Mouse (Mus musculus) midbrain, embryonic 16.5 days (tissue): ENCODE measurements around the gene Gm10778. TPM values are rescaled to one million over a fixed set of nuclear protein-coding genes. Genes with fewer than 3 reads are reported as not detected.
"Not testable (repeated sequence)": the region's sequence is repeated elsewhere in the genome, so short reads cannot be mapped to it uniquely, and the experiment has no call there.

Experiments
- ATAC-seq: fragments of 200-750 bp; cut with Nextera tagmentation; 2 replicates; pipeline ENCODE4 v1.8.0; 2017; ENCODE audit warnings: moderate TSS enrichment
- H3K27ac ChIP-seq: fragments of 300-500 bp; sonication (generic); 2 replicates; pipeline ENCODE4 v1.5.1; 2014; ENCODE audit warnings: mild to moderate bottlenecking, low read length, mixed read lengths
- H3K27me3 ChIP-seq: fragments of 300-500 bp; sonication (generic); 2 replicates; pipeline ENCODE4 v1.6.1; 2014; ENCODE audit warnings: low read depth, low read length, mixed read lengths; ENCODE audit not compliant: control insufficient read depth, insufficient read depth
- H3K36me3 ChIP-seq: fragments of 300-500 bp; sonication (generic); 2 replicates; pipeline ENCODE4 v1.6.1; 2014; ENCODE audit warnings: mild to moderate bottlenecking, low read length, moderate library complexity, mixed read lengths; ENCODE audit not compliant: control insufficient read depth, insufficient read depth
- H3K4me1 ChIP-seq: fragments of 300-500 bp; sonication (generic); 2 replicates; pipeline ENCODE4 v1.6.1; 2014; ENCODE audit warnings: mild to moderate bottlenecking, low read length, mixed read lengths; ENCODE audit not compliant: control insufficient read depth, insufficient read depth
- H3K4me2 ChIP-seq: fragments of 300-500 bp; sonication (generic); 2 replicates; pipeline ENCODE4 v1.6.1; 2014; ENCODE audit warnings: mild to moderate bottlenecking, low read length, mixed read lengths
- H3K4me3 ChIP-seq: fragments of 300-500 bp; sonication (generic); 2 replicates; pipeline ENCODE4 v1.5.1; 2014; ENCODE audit warnings: low read depth, mild to moderate bottlenecking, low read length, moderate library complexity, mixed read lengths
- H3K9ac ChIP-seq: fragments of 300-500 bp; sonication (generic); 2 replicates; pipeline ENCODE4 v1.6.1; 2014; ENCODE audit warnings: low read depth, low read length, mixed read lengths
- H3K9me3 ChIP-seq: fragments of 300-500 bp; sonication (generic); replicated peaks from 2 replicates; pipeline ENCODE4 v1.6.1; 2014; ENCODE audit warnings: mild to moderate bottlenecking, low read length, mixed read lengths; ENCODE audit not compliant: control insufficient read depth, poor library complexity, severe bottlenecking
- WGBS: fragments of 180-500 bp; shearing (Covaris S2); extraction: QIAGEN DNeasy Blood & Tissue Kit; methylation state at CpG from one replicate; pipeline ENCODE4 v1.1.7; 2014; 5-methylcytosine and 5-hydroxymethylcytosine counted together
- polyA plus RNA-seq: library from polyadenylated mRNA; unstranded; fragments of >200 nt; fragmentation: Nextera tagmentation; extraction: Ambion mirVana; gene quantifications from 2 replicates; pipeline ENCODE4 v1.2.1, GENCODE M21; 2015

The Gm10778 gene
- 6.8 and 7.0 TPM in 2 replicates for polyA plus RNA-seq

GRCm38 (mm10) chr10:81648803-81649775 is at the start of gene Gm10778:
Gene Gm10778, plus strand, starts transcription at chr10:81649059.
- H3K36me3 ChIP-seq = not testable (repeated sequence)
- ATAC-seq = peak; percentile 95
- peak within 1 kb of the TSS; percentile 49 for H3K4me3 ChIP-seq

GRCm38 (mm10) chr10:81599630-81600029 is 49.2 kb upstream of the Gm10778 start:
- Histone ChIP-seq H3K4me2 (no peak overlapping the region), H3K27me3 (peaks cover 14% of the 10 kb centered on the region), H3K4me3 (no peak overlapping the region), H3K9ac (no peak overlapping the region), H3K9me3 (no peaks in the 10 kb centered on the region), H3K4me1 (peaks cover 39% of the 10 kb centered on the region), H3K27ac (no peak overlapping the region), H3K36me3 (no peaks in the 10 kb centered on the region)
- ATAC-seq = no peak
- 86% methylated on average over 5 of the region's 5 CpGs for WGBS

More at GRCm38 (mm10) chr10:81648803-81649775, at the start of gene Gm10778:
- Histone ChIP-seq H3K4me2 (peak within 1 kb of the TSS; percentile 65), H3K9ac (peak within 1 kb of the TSS; percentile 71), H3K27ac (peak within 1 kb of the TSS; percentile 85), H3K4me1 (peaks cover 11% of the 10 kb centered on the region)
- not testable (repeated sequence) for H3K27me3 ChIP-seq, H3K9me3 ChIP-seq
- WGBS = 3% methylated on average over 31 of the region's 52 CpGs

DNA sequence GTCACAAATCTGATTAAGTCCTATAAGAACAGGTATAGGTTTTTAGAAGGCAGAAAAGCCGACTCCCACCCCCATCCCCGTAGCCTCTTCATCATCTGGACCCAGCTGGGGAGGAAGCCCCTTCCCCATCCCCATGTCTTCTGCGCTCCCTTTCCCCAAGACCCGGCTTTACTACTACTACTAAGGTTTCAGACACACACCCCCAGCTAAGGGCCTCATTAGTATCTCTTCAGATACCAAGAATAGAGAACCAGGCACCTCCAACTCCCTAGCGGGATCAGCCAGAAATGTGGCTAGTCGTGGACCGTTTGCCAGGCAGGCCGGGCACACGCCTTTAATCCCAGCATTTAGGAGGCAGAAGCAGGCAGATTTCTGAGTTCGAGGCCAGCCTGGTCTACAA is 48.8 kb upstream of the Gm10778 start:
- WGBS = 52% methylated on average over 10 of the region's 10 CpGs
- Histone ChIP-seq H3K9ac (no peak overlapping the region), H3K4me3 (no peak overlapping the region), H3K36me3 (no peaks in the 10 kb centered on the region), H3K9me3 (no peaks in the 10 kb centered on the region), H3K27me3 (peaks cover 9% of the 10 kb centered on the region; the same call in 1 of the 2 replicates), H3K4me1 (peaks cover 40% of the 10 kb centered on the region), H3K27ac (no peak overlapping the region), H3K4me2 (no peak overlapping the region)
- ATAC-seq = no peak

DNA sequence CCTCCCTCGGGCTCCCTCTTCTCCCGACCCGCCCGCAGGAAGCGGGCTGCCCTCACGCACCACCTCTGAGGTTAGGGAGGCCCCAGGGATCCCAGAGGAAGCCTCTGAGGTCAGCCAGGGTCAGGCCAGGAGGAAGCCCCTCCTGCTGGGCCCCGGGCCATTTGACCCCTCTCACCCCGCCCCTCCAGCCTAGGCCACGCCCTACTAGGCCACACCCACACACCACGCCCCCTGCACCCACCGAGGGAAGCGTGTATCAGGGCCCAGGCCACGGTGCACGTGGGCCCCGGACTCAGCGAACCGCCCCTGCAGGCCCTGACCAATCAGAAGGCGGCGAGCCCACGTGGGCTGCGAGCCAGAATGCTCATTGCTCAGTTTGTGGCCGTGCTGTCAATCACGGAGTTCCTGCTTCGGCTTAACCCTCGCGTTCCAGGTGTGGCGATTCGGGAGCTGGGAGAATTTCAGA is 48.1 kb upstream of the Gm10778 start, which contains the start of gene Tle6:
Gene Tle6, minus strand, starts transcription at position 336 of the 466 bp plus-strand sequence.
- Histone ChIP-seq H3K9me3 (no peaks in the 10 kb centered on the region), H3K4me2 (peak within 1 kb of the TSS; percentile 72), H3K9ac (peak within 1 kb of the TSS; percentile 38; the same call in 1 of the 2 replicates), H3K36me3 (no peaks in the 10 kb centered on the region), H3K27me3 (peaks cover 7% of the 10 kb centered on the region; the same call in 1 of the 2 replicates), H3K27ac (no peak within 1 kb of the TSS), H3K4me1 (peaks cover 34% of the 10 kb centered on the region), H3K4me3 (peak within 1 kb of the TSS; percentile 27)
- peak; percentile 69 for ATAC-seq
- under 1% methylated on average over 28 of the region's 28 CpGs for WGBS

GRCm38 (mm10) chr10:81601396-81601905 is 47.4 kb upstream of the Gm10778 start:
- Histone ChIP-seq H3K4me1 (peaks cover 29% of the 10 kb centered on the region), H3K4me3 (no peak overlapping the region), H3K27ac (no peak overlapping the region), H3K36me3 (no peaks in the 10 kb centered on the region), H3K9me3 (no peaks in the 10 kb centered on the region), H3K4me2 (peak overlapping the region; percentile 72), H3K9ac (no peak overlapping the region), H3K27me3 (peaks cover 7% of the 10 kb centered on the region; the same call in 1 of the 2 replicates)
- 10% methylated on average over 7 of the region's 7 CpGs for WGBS
- no peak for ATAC-seq

GRCm38 (mm10) chr10:81602741-81603151 is 46.1 kb upstream of the Gm10778 start:
- Histone ChIP-seq H3K4me1 (peaks cover 25% of the 10 kb centered on the region), H3K4me3 (no peak overlapping the region), H3K27me3 (peaks cover 7% of the 10 kb centered on the region; the same call in 1 of the 2 replicates), H3K36me3 (no peaks in the 10 kb centered on the region), H3K27ac (no peak overlapping the region; the same call in 1 of the 2 replicates), H3K4me2 (no peak overlapping the region), H3K9ac (no peak overlapping the region), H3K9me3 (no peaks in the 10 kb centered on the region)
- ATAC-seq = no peak
- 19% methylated on average over 4 of the region's 4 CpGs for WGBS

GRCm38 (mm10) chr10:81604019-81604967 is 44.6 kb upstream of the Gm10778 start:
- no peak overlapping the region for H3K4me3 ChIP-seq
- no peaks in the 10 kb centered on the region for H3K9me3 ChIP-seq
- no peak overlapping the region for H3K9ac ChIP-seq
- H3K4me1 ChIP-seq = peaks cover 25% of the 10 kb centered on the region
- peaks cover 7% of the 10 kb centered on the region; the same call in 1 of the 2 replicates for H3K27me3 ChIP-seq
- 83% methylated on average over 12 of the region's 12 CpGs for WGBS
- ATAC-seq = peak; percentile 3; the same call in 1 of the 2 replicates
- H3K4me2 ChIP-seq = peak overlapping the region; percentile 16
- no peak overlapping the region for H3K27ac ChIP-seq
- no peaks in the 10 kb centered on the region for H3K36me3 ChIP-seq

DNA sequence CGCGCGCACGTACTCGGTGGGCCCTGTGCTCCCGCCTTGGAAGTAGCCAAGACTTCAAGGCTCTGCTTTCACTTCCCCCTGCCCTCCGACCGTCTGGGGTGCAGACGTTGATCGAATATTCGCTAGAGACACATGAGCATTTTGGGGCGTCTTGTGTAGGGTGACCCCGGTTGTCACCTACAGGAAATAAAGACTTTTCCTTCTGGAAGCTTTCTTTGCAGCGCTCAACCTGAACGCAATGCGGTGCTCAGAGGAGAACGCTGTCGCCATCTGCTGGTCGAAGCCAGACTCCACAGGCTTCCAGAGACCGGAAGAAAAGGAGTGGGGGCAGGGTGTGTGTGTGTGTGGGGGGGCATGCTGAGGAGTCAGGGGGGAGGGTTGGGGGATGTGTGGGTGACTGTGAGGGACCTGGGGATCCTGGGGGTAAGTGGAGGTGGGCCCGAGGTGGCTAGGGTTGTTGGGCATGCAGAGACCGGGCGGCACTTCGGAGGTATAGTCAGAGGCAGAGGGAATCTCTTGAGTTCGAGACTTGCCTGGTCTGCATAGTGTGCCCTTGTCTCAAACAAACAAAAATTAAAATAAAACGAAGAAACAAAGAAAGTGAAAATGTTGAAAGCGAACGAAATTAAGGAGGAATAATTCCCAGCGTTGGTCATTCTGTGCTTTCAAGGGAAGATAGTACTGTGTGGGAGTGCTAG is 43.7 kb upstream of the Gm10778 start:
- Histone ChIP-seq H3K36me3 (no peaks in the 10 kb centered on the region), H3K27me3 (peaks cover 4% of the 10 kb centered on the region; the same call in 1 of the 2 replicates), H3K4me3 (peak overlapping the region; percentile 58), H3K4me2 (peak overlapping the region; percentile 53), H3K27ac (peak overlapping the region; percentile 81), H3K4me1 (peaks cover 25% of the 10 kb centered on the region), H3K9me3 (no peaks in the 10 kb centered on the region), H3K9ac (0 out of 2 replicates have a peak overlapping the region, but pooled peaks have one; percentile 53)
- peak; percentile 38 for ATAC-seq
- 20% methylated on average over 29 of the region's 29 CpGs for WGBS
